Mouse (Mus musculus) MN1 (cell line): ENCODE measurements around the gene Lrrc36.

ENCODE experiments used
- DNase-seq: peaks from one replicate; pipeline ENCODE4 v3.0.0-alpha.2; 2016; ENCODE audit warnings: low spot score

The Lrrc36 gene

DNA sequence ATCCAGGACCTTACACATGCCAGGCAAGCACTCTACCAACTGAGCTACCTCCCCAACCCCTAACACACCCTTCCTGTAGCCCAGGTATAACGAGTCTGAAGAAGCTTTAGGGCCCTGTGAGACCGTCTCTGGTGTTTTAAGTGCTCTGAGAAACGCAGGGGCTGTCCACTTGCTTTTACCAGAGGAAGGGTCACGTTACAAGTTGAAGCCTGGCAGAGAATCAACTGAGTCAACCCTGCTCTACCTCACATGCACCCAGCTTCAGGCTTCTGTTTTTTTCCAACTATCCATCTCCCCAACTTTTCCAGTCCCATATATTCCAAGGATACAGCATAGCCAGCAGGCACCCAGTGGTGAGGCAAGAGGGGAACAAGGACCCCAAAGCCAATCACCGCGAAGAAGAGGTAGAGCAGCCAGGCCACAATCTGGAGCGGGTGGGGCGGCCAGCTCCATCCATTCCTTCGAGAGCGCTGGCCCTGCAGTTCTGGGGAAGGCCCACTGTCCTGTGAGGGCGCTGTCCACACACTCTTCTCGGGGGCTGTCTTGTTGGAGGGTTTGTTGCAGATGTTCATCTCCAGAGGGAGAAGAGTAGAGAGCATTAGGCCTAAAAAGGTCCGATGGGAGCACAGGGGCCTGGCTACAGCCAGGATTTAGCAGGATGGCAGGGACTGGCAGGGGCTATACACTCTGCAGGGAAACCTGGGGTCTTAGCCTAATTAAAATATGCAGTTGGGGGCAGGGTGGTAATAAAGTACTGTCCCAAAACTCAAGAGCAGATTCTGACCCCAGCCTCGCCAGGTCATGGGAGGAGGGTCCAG is 70.0 kb downstream of the Lrrc36 start:
- peak; percentile 78 for DNase-seq

GRCm38 (mm10) chr8:105484030-105484368 is 70.6 kb downstream of the Lrrc36 start:
- DNase-seq, result peak; percentile 55

DNA sequence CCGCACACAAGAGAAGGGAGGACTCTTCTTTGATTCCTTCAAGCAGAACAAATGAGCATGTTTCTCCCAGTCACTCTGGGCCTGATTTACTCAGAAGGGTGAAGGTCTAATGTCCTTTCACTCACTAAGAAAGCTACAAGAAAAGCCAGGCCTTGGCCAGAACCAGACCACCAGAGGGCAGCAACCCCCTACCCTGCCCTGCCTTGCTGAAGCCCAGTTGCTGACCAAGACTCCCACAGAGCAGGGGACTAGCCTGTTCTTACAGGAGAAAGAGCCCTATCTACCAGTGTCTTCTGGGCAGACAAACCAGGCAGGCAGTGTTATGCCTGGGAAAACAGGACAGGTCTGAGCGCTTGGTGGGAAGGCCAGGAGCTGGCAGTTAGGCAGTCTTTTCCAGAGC is 71.0 kb downstream of the Lrrc36 start:
- DNase-seq, result peak; percentile 85

GRCm38 (mm10) chr8:105488082-105488481 is 74.7 kb downstream of the Lrrc36 start:
- no peak for DNase-seq

- no peak for DNase-seq
Measured at GRCm38 (mm10) chr8:105489281-105489680, 75.9 kb downstream of the Lrrc36 start.

DNA sequence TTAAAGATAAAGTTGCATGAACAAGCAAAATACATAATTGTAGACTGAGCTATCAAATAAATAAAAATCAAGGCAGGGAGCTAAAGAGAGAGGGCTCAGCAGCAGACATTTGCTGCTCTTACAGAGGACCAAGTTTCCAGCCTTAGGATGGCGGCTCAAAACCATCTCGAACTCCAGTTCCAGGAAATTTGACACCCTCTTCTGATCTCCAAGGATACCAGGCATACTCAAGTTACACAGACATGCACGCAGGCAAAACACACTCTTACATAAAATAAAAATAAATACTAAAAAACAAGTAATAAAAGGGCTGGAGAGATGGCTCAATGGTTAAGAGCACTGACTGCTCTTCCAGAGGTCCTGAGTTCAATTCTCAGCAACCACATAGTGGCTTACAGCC is 80.1 kb downstream of the Lrrc36 start:
- DNase-seq, result no peak

DNA sequence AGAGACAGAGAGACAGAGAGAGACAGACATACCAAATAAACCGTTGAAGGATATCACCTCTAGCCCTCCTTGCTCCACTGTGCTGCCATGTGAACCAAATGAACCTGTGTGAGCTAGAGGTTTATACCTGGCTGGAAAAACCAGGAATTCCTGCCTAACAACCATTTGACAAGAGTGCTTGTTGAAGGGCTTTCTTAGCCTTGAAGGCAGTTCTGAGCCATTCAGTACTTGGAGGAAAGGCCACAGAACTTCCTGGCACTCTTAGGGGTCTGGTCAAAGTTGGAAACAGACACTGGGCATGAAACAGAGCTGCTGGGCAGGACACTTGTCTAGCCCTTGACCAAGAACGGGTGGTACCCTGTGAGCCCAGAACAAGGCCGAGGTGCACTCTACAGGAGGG is 81.2 kb downstream of the Lrrc36 start:
- no peak for DNase-seq

DNA sequence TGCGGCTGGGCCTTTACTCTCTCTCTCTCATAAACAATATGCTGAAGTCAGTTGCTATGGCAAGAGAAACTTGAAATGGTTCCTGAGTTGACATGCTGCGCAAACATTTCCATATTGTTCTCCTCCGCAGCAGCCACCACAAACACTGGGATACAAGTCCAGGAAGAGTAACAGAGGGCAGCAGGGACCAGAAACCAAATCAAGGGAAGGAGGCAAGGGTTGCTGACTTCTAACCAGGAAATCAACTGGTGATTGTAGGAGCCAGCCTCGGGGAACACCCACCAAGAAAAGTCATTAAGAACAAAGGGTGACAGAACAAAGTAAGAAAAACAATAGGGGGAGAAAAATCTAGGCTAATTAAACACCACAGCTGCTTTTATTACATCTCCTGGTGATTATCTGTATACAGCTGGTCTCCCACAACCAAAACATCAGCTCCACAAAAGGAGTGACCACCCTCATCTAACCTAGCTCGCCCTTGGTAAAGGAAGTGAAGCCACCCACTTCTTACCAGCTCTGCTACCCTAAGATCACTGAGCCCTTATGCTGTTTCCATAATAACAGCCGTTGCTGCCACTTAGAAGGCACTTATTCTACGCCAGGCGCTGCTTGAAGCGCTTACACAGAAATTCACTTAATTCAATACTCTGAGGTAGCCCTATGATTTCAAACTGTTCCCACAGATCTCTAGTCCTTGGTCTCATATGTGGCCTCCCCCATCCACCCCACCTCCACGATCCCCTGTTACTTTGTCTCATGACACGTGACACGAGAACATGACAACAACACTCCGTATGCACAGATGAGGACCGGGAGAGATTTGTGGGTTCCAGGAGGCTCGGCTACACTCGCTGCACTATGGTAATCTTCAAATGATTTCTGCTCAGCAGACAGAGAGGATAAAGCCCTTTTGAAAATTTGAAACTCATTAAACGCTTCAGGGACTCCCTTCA is 82.3 kb downstream of the Lrrc36 start:
- no peak for DNase-seq

DNA sequence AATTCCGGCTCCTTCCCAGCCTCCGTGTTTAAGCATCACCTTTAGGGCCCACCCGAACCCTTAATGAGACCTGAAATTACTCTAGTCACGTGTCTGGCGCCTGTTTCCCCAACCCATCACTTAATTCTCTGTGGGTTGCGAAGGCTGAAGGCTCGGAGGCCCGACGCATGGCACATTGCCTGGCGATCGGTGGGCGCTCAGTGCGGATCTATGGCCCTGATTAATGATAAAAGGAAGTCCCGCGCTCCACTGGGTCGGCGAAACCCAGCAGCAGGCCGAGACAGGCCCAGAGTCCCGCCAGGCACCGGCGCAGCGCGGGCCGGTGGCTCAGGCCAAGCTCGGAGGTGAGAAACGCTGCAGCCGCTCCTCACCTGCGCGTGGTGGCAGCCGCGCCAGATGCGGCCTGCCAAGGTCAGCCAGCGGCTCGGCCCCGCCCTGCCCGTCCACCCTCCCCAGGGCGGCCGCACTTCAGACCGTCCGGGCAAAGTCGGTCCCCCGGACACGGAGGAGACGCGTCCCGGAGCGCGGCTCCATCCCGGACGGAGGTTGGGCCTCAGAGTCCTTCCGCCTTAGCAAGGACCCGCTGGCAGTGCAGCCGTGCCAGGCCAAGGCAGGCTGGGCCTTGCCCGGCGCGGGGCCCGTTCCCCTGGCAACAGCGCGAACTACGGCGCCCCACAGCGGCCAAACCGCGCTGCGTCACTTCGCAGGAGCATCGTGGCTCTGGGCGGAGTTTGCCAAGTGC is 83.2 kb downstream of the Lrrc36 start, which contains the start of gene Zdhhc1:
Zdhhc1 (minus strand) TSS at position 464 of the 742 bp plus-strand sequence.
- DNase-seq, result peak; percentile 91

DNA sequence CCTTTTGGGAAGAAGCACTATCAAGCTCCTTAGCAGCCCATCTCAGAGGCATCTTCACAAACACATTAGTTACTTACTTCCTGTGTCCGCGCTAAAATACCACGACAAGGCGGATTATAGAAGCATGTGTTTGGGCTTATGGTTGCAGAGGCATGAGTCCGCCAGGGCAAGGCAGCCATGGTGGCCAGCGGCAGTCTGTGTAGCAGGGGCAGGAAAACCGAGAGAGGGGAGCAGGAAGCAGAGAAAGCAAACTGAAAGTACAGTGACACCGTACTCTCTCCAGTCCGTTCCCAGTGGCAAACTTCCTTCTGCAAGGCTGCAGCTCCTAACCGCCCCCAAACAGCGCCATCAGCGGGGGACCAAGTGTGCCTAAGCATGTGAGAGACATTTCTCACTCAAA is 86.4 kb downstream of the Lrrc36 start:
- no peak for DNase-seq

DNA sequence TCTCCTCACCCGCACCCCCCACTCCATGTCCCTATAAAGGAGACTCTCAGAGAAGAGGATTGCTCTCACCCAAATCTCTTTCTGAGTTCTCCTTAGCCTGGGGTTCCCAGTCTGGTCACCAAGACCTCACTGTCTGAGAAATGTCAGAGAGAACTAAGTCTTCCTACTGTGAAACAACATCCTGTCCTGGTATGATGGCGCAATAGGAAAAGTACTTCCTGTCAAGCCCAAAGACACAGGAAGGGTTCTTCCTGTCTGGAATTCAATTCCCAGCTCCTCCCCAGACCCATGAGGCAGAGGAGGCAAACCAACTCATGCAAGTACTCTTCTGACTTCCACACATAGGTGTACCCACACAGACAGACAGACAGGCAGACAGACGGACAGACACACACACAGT is 91.2 kb downstream of the Lrrc36 start:
- no peak for DNase-seq

GRCm38 (mm10) chr8:105506977-105507376 is 93.6 kb downstream of the Lrrc36 start:
- no peak for DNase-seq

GRCm38 (mm10) chr8:105508758-105509157 is 95.4 kb downstream of the Lrrc36 start:
- no peak for DNase-seq

GRCm38 (mm10) chr8:105509997-105510735 is 96.8 kb downstream of the Lrrc36 start:
- no peak for DNase-seq
